In genomic region chr4:98190318-98190717, GRCm38 (mm10) we compare ENCODE assay signal across 24 mouse cellular contexts.
A peak's percentile ranks its signal among the peaks of the same experiment; 100 is the strongest.
DNase-seq lines count a peak whose midpoint lies in the region; ATAC-seq and TF ChIP-seq lines count a peak whose summit lies in the region.
"Had no signal": no experiment of that assay in that cellular context is flagged by ENCODE, and none has a peak within 500 bp of the region (broad histone marks: within the 10 kb centered on the region; RNA-seq: fewer than 3 reads in every experiment).

No protein-coding gene starts in this region.

- no peaks in the 10 kb centered on the region for H3K36me3 ChIP-seq in kidney, embryonic 14.5 days (ENCODE audit: control insufficient read depth, insufficient read depth, low read length)
- H3K36me3 ChIP-seq in lung, embryonic 16.5 days (ENCODE audit: control insufficient read depth, insufficient read depth, low read length), result no peaks in the 10 kb centered on the region
- H3K36me3 ChIP-seq in liver, embryonic 15.5 days (replicated peaks), result no peaks in the 10 kb centered on the region
- H3K36me3 ChIP-seq: embryonic facial prominence, embryonic 15.5 days; heart, embryonic 12.5 days; hindbrain, embryonic 15.5 days; intestine, embryonic 15.5 days; kidney, embryonic 15.5 days; limb, embryonic 15.5 days; midbrain, embryonic 12.5 days; neural tube, embryonic 12.5 days had no signal

- TF ChIP-seq POLR2A in lung, adult 2 months (IDR thresholded peaks at IDR 0.05; ENCODE audit: borderline replicate concordance, extremely low read depth, low read depth, low read length), result no peak

- TF ChIP-seq CTCF in lung, adult 2 months (IDR thresholded peaks at IDR 0.05; ENCODE audit: insufficient read depth, low read length), result no peak

- no peak for ATAC-seq in kidney, embryonic 14.5 days (ENCODE audit: low FRiP score, low TSS enrichment)
- peak; percentile 76 for ATAC-seq in lung, embryonic 16.5 days (ENCODE audit: low read depth)
- ATAC-seq in liver, embryonic 15.5 days (ENCODE audit: insufficient read depth), result no peak
- ATAC-seq in megakaryocyte-erythroid progenitor cell, adult 5-6 weeks (replicated peaks; ENCODE audit: low FRiP score, low TSS enrichment, poor library complexity, severe bottlenecking), result peak; percentile 53
- ATAC-seq: activated CD4-positive, CD25-positive, alpha-beta regulatory T cell, adult 4 months; CD4-positive, CD25-positive, alpha-beta regulatory T cell, adult 4 months; intestine, embryonic 15.5 days had no signal

- no peaks in the 10 kb centered on the region for H3K4me1 ChIP-seq in kidney, embryonic 14.5 days (ENCODE audit: control insufficient read depth, insufficient read depth, low read length)
- H3K4me1 ChIP-seq in lung, embryonic 16.5 days (replicated peaks; ENCODE audit: control insufficient read depth, insufficient read depth, low read length), result no peaks in the 10 kb centered on the region
- no peaks in the 10 kb centered on the region for H3K4me1 ChIP-seq in lung, adult 2 months (ENCODE audit: control insufficient read depth, insufficient read depth, low read length)
- H3K4me1 ChIP-seq in liver, embryonic 15.5 days (replicated peaks), result peaks cover 44% of the 10 kb centered on the region
- H3K4me1 ChIP-seq: heart, embryonic 12.5 days; hindbrain, embryonic 15.5 days; intestine, embryonic 15.5 days; kidney, embryonic 15.5 days; limb, embryonic 15.5 days; midbrain, embryonic 12.5 days had no signal

- H3K4me2 ChIP-seq in kidney, embryonic 14.5 days (replicated peaks; ENCODE audit: low read depth, low read length), result no peak overlapping the region
- H3K4me2 ChIP-seq in lung, embryonic 16.5 days (ENCODE audit: low read depth, low read length), result no peak overlapping the region
- H3K4me2 ChIP-seq in liver, embryonic 15.5 days, result no peak overlapping the region
- H3K4me2 ChIP-seq: embryonic facial prominence, embryonic 15.5 days; heart, embryonic 12.5 days; hindbrain, embryonic 15.5 days; intestine, embryonic 15.5 days; kidney, embryonic 15.5 days; limb, embryonic 15.5 days; midbrain, embryonic 12.5 days; neural tube, embryonic 12.5 days had no signal

- H3K4me3 ChIP-seq in kidney, embryonic 14.5 days (ENCODE audit: low read length), result no peak overlapping the region
- H3K4me3 ChIP-seq in lung, embryonic 16.5 days (ENCODE audit: low read length), result no peak overlapping the region
- no peak overlapping the region for H3K4me3 ChIP-seq in lung, adult 2 months (replicated peaks; ENCODE audit: extremely low read depth, low read depth, low read length)
- H3K4me3 ChIP-seq in liver, embryonic 15.5 days (replicated peaks), result no peak overlapping the region
- H3K4me3 ChIP-seq: embryonic facial prominence, embryonic 15.5 days; gastrocnemius, adult 2 months; heart, embryonic 12.5 days; hindbrain, embryonic 15.5 days; intestine, embryonic 15.5 days; kidney, embryonic 15.5 days; limb, embryonic 15.5 days; midbrain, embryonic 12.5 days; neural tube, embryonic 12.5 days had no signal

- DNase-seq in kidney, postnatal 10 days, result peak; percentile 42
- no peak for DNase-seq in lung, adult 2 months
- DNase-seq in heart, adult 8-10 months (ENCODE audit: low spot score), result no peak
- DNase-seq in layer of hippocampus, adult 18-20 months (ENCODE audit: low spot score in 2 of 2), result no peak
- DNase-seq: adrenal gland, postnatal 14 days; cerebellum, adult 11 months; cerebellum, postnatal 14 days; gastrocnemius, adult 2 months; heart, postnatal 14 days; thymus, postnatal 25 days had no signal

- no peaks in the 10 kb centered on the region for H3K9me3 ChIP-seq in kidney, embryonic 14.5 days (ENCODE audit: control insufficient read depth, low read length)
- no peaks in the 10 kb centered on the region for H3K9me3 ChIP-seq in lung, embryonic 16.5 days (ENCODE audit: control insufficient read depth, low read length)
- no peaks in the 10 kb centered on the region for H3K9me3 ChIP-seq in liver, embryonic 15.5 days (replicated peaks)
- H3K9me3 ChIP-seq: embryonic facial prominence, embryonic 15.5 days; heart, embryonic 12.5 days; hindbrain, embryonic 15.5 days; intestine, embryonic 15.5 days; kidney, embryonic 15.5 days; limb, embryonic 15.5 days; midbrain, embryonic 12.5 days; neural tube, embryonic 12.5 days had no signal

- H3K27me3 ChIP-seq in kidney, embryonic 14.5 days (ENCODE audit: control insufficient read depth, insufficient read depth, low read length), result no peaks in the 10 kb centered on the region
- H3K27me3 ChIP-seq in lung, embryonic 16.5 days (ENCODE audit: control insufficient read depth, insufficient read depth, low read depth, low read length), result no peaks in the 10 kb centered on the region
- no peaks in the 10 kb centered on the region for H3K27me3 ChIP-seq in liver, embryonic 15.5 days
- H3K27me3 ChIP-seq: embryonic facial prominence, embryonic 15.5 days; heart, embryonic 12.5 days; hindbrain, embryonic 15.5 days; intestine, embryonic 15.5 days; kidney, embryonic 15.5 days; limb, embryonic 15.5 days; midbrain, embryonic 12.5 days; neural tube, embryonic 12.5 days had no signal

- no peak overlapping the region for H3K9ac ChIP-seq in kidney, embryonic 14.5 days (ENCODE audit: low read depth, low read length)
- no peak overlapping the region for H3K9ac ChIP-seq in lung, embryonic 16.5 days (ENCODE audit: low read length)
- H3K9ac ChIP-seq in liver, embryonic 15.5 days, result no peak overlapping the region
- H3K9ac ChIP-seq: embryonic facial prominence, embryonic 15.5 days; heart, embryonic 12.5 days; hindbrain, embryonic 15.5 days; intestine, embryonic 15.5 days; kidney, embryonic 15.5 days; limb, embryonic 15.5 days; midbrain, embryonic 12.5 days; neural tube, embryonic 12.5 days had no signal

- H3K27ac ChIP-seq in kidney, embryonic 14.5 days (ENCODE audit: low read depth, low read length), result no peak overlapping the region
- H3K27ac ChIP-seq in lung, embryonic 16.5 days (ENCODE audit: low read length), result no peak overlapping the region
- peak overlapping the region; percentile 73 for H3K27ac ChIP-seq in liver, embryonic 15.5 days (replicated peaks)
- H3K27ac ChIP-seq: embryonic facial prominence, embryonic 15.5 days; gastrocnemius, adult 2 months; hindbrain, embryonic 15.5 days; intestine, embryonic 15.5 days; kidney, embryonic 15.5 days; limb, embryonic 15.5 days; midbrain, embryonic 12.5 days; neural tube, embryonic 12.5 days had no signal

- WGBS in kidney, embryonic 14.5 days, result 91% methylated on average over 3 of the region's 3 CpGs
- 65% methylated on average over 3 of the region's 3 CpGs for WGBS in lung, embryonic 16.5 days
- WGBS in lung, adult 2 months, result 71% methylated on average over 3 of the region's 3 CpGs
- WGBS in liver, embryonic 15.5 days (ENCODE audit: insufficient replicate concordance), result 52% methylated on average over 3 of the region's 3 CpGs

Comparison
In these comparisons a context has a peak if more than half of its experiments do, and no peak if none do; other contexts are left out.
1. ATAC-seq: peak in lung, embryonic 16.5 days (single experiment) and megakaryocyte-erythroid progenitor cell, adult 5-6 weeks (single experiment); none in kidney, embryonic 14.5 days (single experiment) and liver, embryonic 15.5 days (single experiment).